22 mouse cellular contexts compared by ENCODE assay signal in genomic region chr4:53749831-53750230, GRCm38 (mm10). TPM values are rescaled to one million over a fixed set of nuclear protein-coding genes. Genes with fewer than 3 reads are reported as not detected.
DNase-seq lines count a peak whose midpoint lies in the region; TF ChIP-seq lines count a peak whose summit lies in the region.
"Had no signal": no experiment of that assay in that cellular context is flagged by ENCODE, and none has a peak within 500 bp of the region (broad histone marks: within the 10 kb centered on the region; RNA-seq: fewer than 3 reads in every experiment).

No protein-coding gene starts in this region.

- DNase-seq in frontal cortex, adult 2 months (ENCODE audit: extremely low spot score in 1 of 2, low spot score in 1 of 2): peak; percentile 15 to 60
- DNase-seq in frontal cortex, postnatal 10 days (ENCODE audit: low spot score in 2 of 2): no peak
- no peak for DNase-seq in left cerebral cortex, adult 2 months (ENCODE audit: extremely low spot score in 1 of 2, low spot score in 2 of 2)
- no peak for DNase-seq in left cerebral cortex, adult 8-10 months (ENCODE audit: low spot score in 2 of 2)
- peak; percentile 39 for DNase-seq in right cerebral cortex, adult 18-20 months
- DNase-seq in right cerebral cortex, postnatal 4 days: no peak
- DNase-seq in testis, postnatal 10 days (ENCODE audit: low spot score): no peak
- DNase-seq: adrenal gland, postnatal 14 days; cerebellum, adult 18-20 months; cerebellum, adult 9-11 months; cerebellum, postnatal 36 days; gastrocnemius, postnatal 14 days had no signal

- H3K4me3 ChIP-seq in left cerebral cortex, adult 2 months: no peak overlapping the region
- H3K4me3 ChIP-seq: embryonic facial prominence, embryonic 13.5 days; forebrain, embryonic 12.5 days; heart, embryonic 12.5 days; hindbrain, embryonic 10.5 days had no signal

- intact Hi-C loops in left cerebral cortex, adult 2 months (cut with DNase I): loop anchor here (1.0 kb wide), 2 partner anchors 9 to 24 kb away; no protein-coding TSS in a partner anchor

- no peak for TF ChIP-seq CTCF in left cerebral cortex, adult 2 months (IDR thresholded peaks at IDR 0.05)

- peak overlapping the region; percentile 67 for H3K27ac ChIP-seq in left cerebral cortex, adult 2 months
- H3K27ac ChIP-seq: embryonic facial prominence, embryonic 13.5 days; forebrain, embryonic 12.5 days; hindbrain, embryonic 10.5 days; hindbrain, embryonic 14.5 days had no signal

RNA-seq across cellular contexts. Expression of gene Tal2, which starts 29.7 kb away (rescaled TPM):
- 0.15 and 0.24 TPM in 2 replicates for polyA plus RNA-seq in frontal cortex, adult 2 months (2012; rRNA removed)
- total RNA-seq in left cerebral cortex, adult 2 months (2021): under 1 TPM; 0.11 to 0.19 TPM
- total RNA-seq in left cerebral cortex, adult 8-10 months (2022): under 1 TPM; 0.13 to 0.32 (median 0.27) TPM
- total RNA-seq: adrenal gland, adult 18-20 months; granulocyte monocyte progenitor cell, adult 5-6 weeks had no signal
- polyA plus RNA-seq: activated CD4-positive, CD25-positive, alpha-beta regulatory T cell, adult 4 months; heart, embryonic 16.5 days; Patski had no signal

RNA-seq across cellular contexts. Expression of gene Fktn, which starts 36.0 kb away (rescaled TPM):
- polyA plus RNA-seq in frontal cortex, adult 2 months (2012; rRNA removed): 20.7 and 20.9 TPM in 2 replicates
- total RNA-seq in left cerebral cortex, adult 2 months (2021): 10 to 100 TPM; 27.4 to 28.2 TPM
- 10 to 100 TPM; 25.4 to 27.5 (median 26.7) TPM for total RNA-seq in left cerebral cortex, adult 8-10 months (2022)

Comparison
In these comparisons a context has a peak if more than half of its experiments do, and no peak if none do; other contexts are left out.
1. DNase-seq: peak in frontal cortex, adult 2 months (2 of 2) and right cerebral cortex, adult 18-20 months (single experiment); none in frontal cortex, postnatal 10 days (0 of 2), left cerebral cortex, adult 2 months (0 of 2), left cerebral cortex, adult 8-10 months (0 of 2), right cerebral cortex, postnatal 4 days (single experiment) and testis, postnatal 10 days (single experiment).